Mouse (Mus musculus): ENCODE measurements around the gene Abhd15. TPM values are rescaled to one million over a fixed set of nuclear protein-coding genes. Genes with fewer than 3 reads are reported as not detected.

Abhd15 gene
- polyA plus RNA-seq (2017; shearing (Covaris generic)) = 0.72 TPM

DNA sequence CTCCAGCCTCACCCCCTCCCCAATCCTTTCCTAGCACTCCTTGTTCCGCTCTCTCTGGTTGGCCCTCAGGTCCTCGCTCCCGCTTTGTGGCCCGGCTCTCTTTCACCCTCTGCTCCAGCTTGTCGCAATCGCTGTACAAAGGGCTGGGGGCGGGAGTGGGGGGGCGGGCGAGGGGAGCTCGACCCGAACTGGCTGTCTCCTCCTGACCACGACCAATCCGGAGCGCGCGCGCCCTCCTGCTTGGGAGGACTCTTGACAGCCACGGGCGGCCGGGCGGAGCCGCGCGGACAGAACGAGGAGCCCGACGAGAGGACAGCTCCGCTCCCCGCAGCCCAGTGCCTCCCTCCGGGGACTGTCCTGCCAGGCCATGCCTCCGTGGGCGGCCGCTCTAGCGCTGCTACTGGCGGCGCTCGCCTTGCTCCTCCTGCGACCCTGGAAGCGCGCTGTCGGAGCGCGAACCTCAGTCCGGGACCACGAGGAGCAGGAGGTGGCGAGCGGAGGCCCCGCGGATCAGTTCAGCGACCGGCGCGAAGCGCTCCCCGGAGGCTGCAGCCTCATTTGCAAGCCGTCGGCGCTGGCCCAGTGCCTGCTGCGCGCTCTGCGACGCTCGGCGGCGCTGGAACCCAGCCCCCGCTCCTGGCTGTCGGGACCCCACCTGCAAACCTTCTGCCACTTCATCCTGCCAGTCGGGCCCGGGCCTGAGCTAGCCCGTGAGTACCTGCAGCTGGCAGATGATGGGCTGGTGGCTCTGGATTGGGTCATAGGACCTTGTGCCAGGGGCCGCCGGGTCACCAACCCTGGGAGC, at the start of gene Abhd15:
Gene Abhd15 (plus strand): TSS at position 290 of the 805 bp plus-strand sequence.

DNA sequence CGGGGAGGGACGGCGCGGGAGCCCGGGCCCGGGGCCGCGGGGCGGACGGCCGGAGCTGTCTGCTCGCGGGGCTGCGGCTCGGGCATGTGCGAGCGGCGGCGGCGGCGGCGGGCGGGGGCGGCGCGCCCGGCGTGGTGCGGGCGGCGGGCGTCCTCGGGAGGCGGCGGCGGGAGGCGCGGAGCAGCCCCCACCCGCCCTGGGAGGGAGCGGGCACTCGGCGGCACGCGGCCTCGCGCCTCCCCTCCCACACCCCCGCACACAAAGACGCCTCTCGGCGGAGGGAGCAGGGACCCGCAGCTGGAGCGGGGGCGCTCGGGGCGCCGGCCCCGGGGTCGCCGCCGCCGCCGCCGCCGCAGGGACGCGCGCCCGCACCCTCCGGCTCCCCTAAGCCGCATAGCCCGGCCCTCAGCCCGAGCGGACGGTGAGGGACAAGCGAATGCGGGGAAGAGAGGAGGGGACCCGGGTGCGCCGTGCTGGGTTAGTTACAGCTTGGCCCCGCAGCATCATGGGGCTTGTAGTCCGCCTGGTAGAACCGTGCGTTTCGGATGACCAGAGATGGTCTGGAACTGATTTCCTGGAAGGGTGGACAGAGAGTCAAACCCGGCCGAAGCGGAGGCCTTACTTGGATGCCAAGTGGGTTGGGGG, 25.2 kb upstream of the Abhd15 start, which contains the start of gene Ankrd13b:
Gene Ankrd13b (minus strand): TSS at position 88 of the 645 bp plus-strand sequence.

DNA sequence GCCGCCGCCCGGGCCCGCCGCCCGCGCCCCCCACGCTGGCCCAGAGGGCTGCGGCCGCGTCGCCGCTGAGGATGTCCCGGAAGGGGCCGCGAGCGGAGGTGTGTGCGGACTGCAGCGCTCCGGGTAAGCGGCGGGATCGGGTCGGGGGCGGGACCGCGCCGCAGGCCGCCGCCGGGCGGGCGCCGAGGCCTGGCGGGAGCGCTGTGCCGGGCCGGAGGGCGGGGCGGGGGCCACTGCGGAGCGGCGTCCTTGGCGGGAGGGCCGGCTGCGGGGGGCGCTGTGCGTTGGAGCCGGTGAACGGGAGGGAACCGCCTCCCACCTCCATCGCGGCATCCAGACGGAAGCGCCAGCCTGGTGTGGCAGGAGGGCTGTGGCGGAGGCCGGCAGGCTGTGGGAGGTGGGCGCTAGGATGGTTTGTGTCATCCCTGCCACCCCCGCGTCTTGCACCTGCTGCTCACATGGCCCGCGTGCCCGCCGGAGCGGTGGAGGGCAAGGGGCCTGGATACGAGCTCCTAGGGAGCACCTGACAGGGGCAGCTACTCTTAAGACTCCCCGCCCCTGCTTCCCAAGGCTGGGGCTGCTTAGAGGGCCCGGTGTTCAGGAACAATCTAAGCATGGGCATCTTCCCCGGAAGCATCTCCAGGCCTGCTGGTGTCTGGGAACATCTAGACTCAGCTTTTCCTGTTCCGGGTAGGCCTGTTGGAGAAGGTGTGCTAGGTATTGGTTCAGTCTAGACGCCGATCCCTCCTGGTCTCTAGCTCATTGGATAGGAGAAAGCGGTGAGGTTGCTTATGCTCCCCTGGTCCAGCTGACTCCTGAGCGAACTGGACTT, 21.2 kb upstream of the Abhd15 start, which contains the start of gene Git1:
Gene Git1 (plus strand): TSS at position 51 of the 832 bp plus-strand sequence.

DNA sequence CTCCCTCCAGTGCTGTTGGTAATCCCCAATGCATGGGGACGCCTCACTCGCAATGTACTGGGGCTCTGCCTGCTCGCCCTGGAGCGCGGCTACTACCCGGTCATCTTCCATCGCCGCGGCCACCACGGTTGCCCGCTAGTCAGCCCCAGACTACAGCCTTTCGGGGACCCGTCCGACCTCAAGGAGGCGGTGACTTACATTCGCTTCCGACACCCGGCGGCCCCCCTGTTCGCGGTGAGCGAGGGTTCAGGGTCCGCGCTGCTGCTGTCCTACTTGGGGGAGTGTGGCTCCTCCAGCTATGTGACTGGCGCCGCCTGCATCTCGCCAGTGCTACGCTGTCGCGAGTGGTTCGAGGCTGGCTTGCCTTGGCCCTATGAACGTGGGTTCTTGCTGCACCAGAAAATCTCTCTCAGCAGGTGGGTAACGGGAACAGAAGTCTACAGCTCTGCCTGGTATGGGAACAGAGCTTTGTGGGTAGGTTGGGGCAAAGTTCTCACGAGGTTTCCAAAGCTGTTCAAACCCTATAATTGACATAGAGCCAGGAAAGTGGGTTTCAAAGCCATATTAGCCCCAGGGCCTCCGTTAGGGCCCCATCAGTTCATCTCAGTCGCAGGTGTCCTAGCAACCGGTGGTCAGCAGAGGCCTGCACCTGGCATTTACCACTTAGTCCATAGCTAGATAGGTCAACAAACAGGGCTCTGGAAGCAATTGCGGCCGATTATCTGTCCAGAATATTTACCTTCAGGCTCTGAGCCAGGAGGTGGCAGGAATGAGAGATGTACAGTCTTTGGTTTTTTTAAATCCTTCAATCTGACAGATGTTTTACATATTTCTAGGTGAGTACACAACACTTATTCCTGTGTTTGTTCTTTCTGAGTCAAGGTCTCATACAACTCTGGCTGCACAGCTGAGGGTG, 974 bp downstream of the Abhd15 start, which contains the start of gene Trp53i13:
Gene Trp53i13 (minus strand): TSS at position 344 of the 916 bp plus-strand sequence.

DNA sequence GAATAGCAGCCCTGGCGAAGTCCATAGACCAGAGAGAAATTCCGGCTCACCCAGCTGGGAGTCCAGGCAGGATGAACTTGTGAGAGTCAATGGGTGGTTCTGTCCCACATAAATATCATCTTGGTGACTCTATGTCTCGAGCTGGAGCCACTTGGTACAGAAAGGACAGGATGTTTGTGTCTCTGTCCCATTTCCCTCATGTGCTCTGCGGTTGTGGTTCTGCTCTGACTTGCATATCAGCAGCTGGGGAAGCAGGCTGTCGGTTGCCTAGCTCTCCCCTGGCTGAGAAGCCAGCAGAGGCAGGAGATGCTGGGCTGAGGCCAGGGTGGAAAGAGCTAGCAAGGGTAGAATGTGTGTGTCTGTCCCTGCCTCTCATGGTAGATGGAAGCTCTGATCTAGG, 4.1 kb downstream of the Abhd15 start, which contains the start of gene Gm10392:
Gene Gm10392 (minus strand): TSS at position 156 of the 400 bp plus-strand sequence.

Other genes with a start within 250 kb of the Abhd15 start
- not detected for gene Coro6, start 52.7 kb upstream of the Abhd15 start, polyA plus RNA-seq (2017; shearing (Covaris generic))
- 1.5 TPM for gene Ankrd13b, start 25.4 kb upstream of the Abhd15 start, polyA plus RNA-seq (2017; shearing (Covaris generic))
- gene Git1, start 21.6 kb upstream of the Abhd15 start, polyA plus RNA-seq (2017; shearing (Covaris generic)) = 5.2 TPM
- gene Trp53i13, start 859 bp downstream of the Abhd15 start, polyA plus RNA-seq (2017; shearing (Covaris generic)) = 24.0 TPM
- not detected for gene Gm10392, start 4.1 kb downstream of the Abhd15 start, polyA plus RNA-seq (2017; shearing (Covaris generic))
- gene Taok1, start 92.7 kb downstream of the Abhd15 start, polyA plus RNA-seq (2017; shearing (Covaris generic)) = 6.8 TPM
- 90.6 TPM for gene Nufip2, start 171.0 kb downstream of the Abhd15 start, polyA plus RNA-seq (2017; shearing (Covaris generic))
- 0.27 TPM for gene Cryba1, start 210.2 kb downstream of the Abhd15 start, polyA plus RNA-seq (2017; shearing (Covaris generic))
- 81.4 TPM for gene Myo18a, start 248.1 kb downstream of the Abhd15 start, polyA plus RNA-seq (2017; shearing (Covaris generic))